Mouse (Mus musculus): ENCODE results near the gene Hemk1.

DNA sequence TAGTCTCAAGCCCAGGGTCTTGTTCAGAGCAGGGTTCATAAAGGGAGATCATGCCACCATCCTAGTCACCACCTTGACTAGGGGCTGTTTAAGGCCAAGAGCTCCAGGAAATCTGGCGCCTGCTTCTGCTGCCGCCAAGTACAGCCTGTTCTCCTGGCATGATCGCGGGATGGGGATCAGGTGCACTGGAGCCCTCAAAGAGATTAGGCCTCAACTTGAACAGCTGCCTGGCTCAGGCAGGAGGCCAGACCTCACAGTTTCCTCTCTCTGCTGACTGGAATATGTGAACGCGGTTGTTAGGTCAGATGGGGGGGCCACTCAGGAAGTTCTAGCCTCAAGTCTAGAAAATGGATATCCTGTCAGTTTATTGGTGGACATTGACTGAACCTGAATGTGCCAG is 14.6 kb downstream of the Hemk1 start:
- TF ChIP-seq MAFK (IDR thresholded peaks at IDR 0.05; ENCODE audit: insufficient read depth, low read depth, low read length) (no peak), CHD2 (IDR thresholded peaks at IDR 0.05; ENCODE audit: low read depth, low read length) (no peak), HCFC1 (IDR thresholded peaks at IDR 0.05; ENCODE audit: borderline replicate concordance, insufficient read depth, low read length) (no peak), ZNF384 (IDR thresholded peaks at IDR 0.05; ENCODE audit: low read depth, low read length) (no peak), ZC3H11A (IDR thresholded peaks at IDR 0.05; ENCODE audit: borderline replicate concordance, low read depth, low read length) (no peak)

Measured in ES-E14 (cell line).